10 mouse cellular contexts compared by ENCODE assay signal in genomic region chr15:78801571-78801970, GRCm38 (mm10). TPM values are rescaled to one million over a fixed set of nuclear protein-coding genes. Genes with fewer than 3 reads are reported as not detected.
A peak's percentile ranks its signal among the peaks of the same experiment; 100 is the strongest.
DNase-seq lines count a peak whose midpoint lies in the region; ATAC-seq lines count a peak whose summit lies in the region.
"Had no signal": no experiment of that assay in that cellular context is flagged by ENCODE, and none has a peak within 500 bp of the region (broad histone marks: within the 10 kb centered on the region; RNA-seq: fewer than 3 reads in every experiment).

No protein-coding gene starts in this region.

- no peaks in the 10 kb centered on the region for H3K36me3 ChIP-seq in kidney, embryonic 16.5 days (ENCODE audit: insufficient read depth, low read length)
- no peaks in the 10 kb centered on the region for H3K36me3 ChIP-seq in embryonic facial prominence, embryonic 15.5 days
- H3K36me3 ChIP-seq in intestine, embryonic 15.5 days = no peaks in the 10 kb centered on the region
- H3K36me3 ChIP-seq in neural tube, embryonic 12.5 days = no peaks in the 10 kb centered on the region

- H3K27ac ChIP-seq in kidney, embryonic 16.5 days (ENCODE audit: low read length) = no peak overlapping the region; the same call in 1 of the 2 replicates
- H3K27ac ChIP-seq in embryonic facial prominence, embryonic 15.5 days (replicated peaks) = no peak overlapping the region
- no peak overlapping the region for H3K27ac ChIP-seq in intestine, embryonic 15.5 days
- no peak overlapping the region for H3K27ac ChIP-seq in neural tube, embryonic 12.5 days

- peak overlapping the region; percentile 95 for H3K4me2 ChIP-seq in kidney, embryonic 16.5 days (replicated peaks; ENCODE audit: low read depth, low read length)
- H3K4me2 ChIP-seq in embryonic facial prominence, embryonic 15.5 days (replicated peaks) = peak overlapping the region; percentile 97
- peak overlapping the region; percentile 94 for H3K4me2 ChIP-seq in intestine, embryonic 15.5 days (replicated peaks)
- peak overlapping the region; percentile 81 for H3K4me2 ChIP-seq in neural tube, embryonic 12.5 days (replicated peaks)

- H3K4me1 ChIP-seq in kidney, embryonic 16.5 days (ENCODE audit: insufficient read depth, low read length) = peaks cover 63% of the 10 kb centered on the region
- H3K4me1 ChIP-seq in embryonic facial prominence, embryonic 15.5 days = peaks cover 42% of the 10 kb centered on the region
- peaks cover 33% of the 10 kb centered on the region for H3K4me1 ChIP-seq in intestine, embryonic 15.5 days (replicated peaks)
- peaks cover 24% of the 10 kb centered on the region for H3K4me1 ChIP-seq in neural tube, embryonic 12.5 days

- H3K9me3 ChIP-seq in kidney, embryonic 16.5 days (ENCODE audit: low read length) = no peaks in the 10 kb centered on the region
- no peaks in the 10 kb centered on the region for H3K9me3 ChIP-seq in embryonic facial prominence, embryonic 15.5 days (replicated peaks)
- no peaks in the 10 kb centered on the region for H3K9me3 ChIP-seq in intestine, embryonic 15.5 days
- no peaks in the 10 kb centered on the region for H3K9me3 ChIP-seq in neural tube, embryonic 12.5 days

- 53% methylated on average over 9 of the region's 9 CpGs for WGBS in kidney, embryonic 16.5 days
- WGBS in embryonic facial prominence, embryonic 15.5 days = 33% methylated on average over 9 of the region's 9 CpGs
- WGBS in intestine, embryonic 15.5 days = 64% methylated on average over 9 of the region's 9 CpGs
- WGBS in neural tube, embryonic 12.5 days = 71% methylated on average over 9 of the region's 9 CpGs

- no peak for ATAC-seq in kidney, embryonic 16.5 days (ENCODE audit: low FRiP score, low TSS enrichment)
- ATAC-seq in embryonic facial prominence, embryonic 15.5 days (ENCODE audit: insufficient number of reproducible peaks, low FRiP score, low TSS enrichment, low read depth) = no peak
- ATAC-seq in intestine, embryonic 15.5 days = no peak
- no peak for ATAC-seq in neural tube, embryonic 12.5 days (ENCODE audit: low FRiP score, low read depth)

- H3K4me3 ChIP-seq in kidney, embryonic 16.5 days (ENCODE audit: low read length) = peak overlapping the region; percentile 76
- peak overlapping the region; percentile 65 for H3K4me3 ChIP-seq in embryonic facial prominence, embryonic 15.5 days (replicated peaks)
- H3K4me3 ChIP-seq in intestine, embryonic 15.5 days (replicated peaks) = peak overlapping the region; percentile 68
- peak overlapping the region; percentile 49; the same call in 1 of the 2 replicates for H3K4me3 ChIP-seq in neural tube, embryonic 12.5 days

- intact Hi-C loops in left cerebral cortex, postnatal 25 days (cut with DNase I) = no loop called here

- H3K9ac ChIP-seq in kidney, embryonic 16.5 days (replicated peaks; ENCODE audit: low read length) = peak overlapping the region; percentile 83; the same call in 1 of the 2 replicates
- H3K9ac ChIP-seq in embryonic facial prominence, embryonic 15.5 days = no peak overlapping the region
- 0 out of 2 replicates have a peak overlapping the region, but pooled peaks have one; percentile 78 for H3K9ac ChIP-seq in intestine, embryonic 15.5 days
- no peak overlapping the region for H3K9ac ChIP-seq in neural tube, embryonic 12.5 days

- DNase-seq in kidney, postnatal 25 days = no peak
- no peak for DNase-seq in left cerebral cortex, postnatal 25 days (ENCODE audit: low spot score in 2 of 2)
- DNase-seq in urinary bladder, postnatal 10 days (ENCODE audit: low spot score) = no peak
- no peak for DNase-seq in yolk sac, embryonic 10.5 days (ENCODE audit: low spot score)

- peaks cover 21% of the 10 kb centered on the region for H3K27me3 ChIP-seq in kidney, embryonic 16.5 days (ENCODE audit: insufficient read depth, low read length)
- peaks cover 28% of the 10 kb centered on the region for H3K27me3 ChIP-seq in embryonic facial prominence, embryonic 15.5 days
- peaks cover 10% of the 10 kb centered on the region; the same call in 1 of the 2 replicates for H3K27me3 ChIP-seq in intestine, embryonic 15.5 days (replicated peaks)
- peaks cover 56% of the 10 kb centered on the region for H3K27me3 ChIP-seq in neural tube, embryonic 12.5 days (replicated peaks)

RNA-seq across cellular contexts. Expression of gene Card10, which starts 1.3 kb away (rescaled TPM):
- 9.9 and 10.6 TPM in 2 replicates for polyA plus RNA-seq in kidney, embryonic 16.5 days (2015; fragmentation: Nextera tagmentation; extraction: Ambion mirVana)
- 4.3 TPM in 2 replicates for polyA plus RNA-seq in embryonic facial prominence, embryonic 15.5 days (2015; fragmentation: Nextera tagmentation; extraction: Ambion mirVana)
- 6.9 and 7.3 TPM in 2 replicates for polyA plus RNA-seq in intestine, embryonic 15.5 days (2015; fragmentation: Nextera tagmentation; extraction: Ambion mirVana)
- 2.8 and 3.4 TPM in 2 replicates for polyA plus RNA-seq in neural tube, embryonic 12.5 days (2016; fragmentation: Nextera tagmentation; extraction: Ambion mirVana)
- 1 to 10 TPM; 3.9 to 4.2 TPM for total RNA-seq in left cerebral cortex, postnatal 25 days (2021)
- total RNA-seq: MEL had no signal

RNA-seq across cellular contexts. Expression of gene Mfng, which starts 28.3 kb away (rescaled TPM):
- 28.7 and 31.7 TPM in 2 replicates for polyA plus RNA-seq in kidney, embryonic 16.5 days (2015; fragmentation: Nextera tagmentation; extraction: Ambion mirVana)
- polyA plus RNA-seq in embryonic facial prominence, embryonic 15.5 days (2015; fragmentation: Nextera tagmentation; extraction: Ambion mirVana) = 21.3 and 22.8 TPM in 2 replicates
- polyA plus RNA-seq in intestine, embryonic 15.5 days (2015; fragmentation: Nextera tagmentation; extraction: Ambion mirVana) = 19.7 and 20.4 TPM in 2 replicates
- polyA plus RNA-seq in neural tube, embryonic 12.5 days (2016; fragmentation: Nextera tagmentation; extraction: Ambion mirVana) = 65.3 and 72.9 TPM in 2 replicates
- total RNA-seq in left cerebral cortex, postnatal 25 days (2021) = 1 to 10 TPM; 6.0 to 6.1 TPM

RNA-seq across cellular contexts. Expression of gene Cdc42ep1, which starts 40.9 kb away (rescaled TPM):
- 58.5 and 59.7 TPM in 2 replicates for polyA plus RNA-seq in kidney, embryonic 16.5 days (2015; fragmentation: Nextera tagmentation; extraction: Ambion mirVana)
- polyA plus RNA-seq in embryonic facial prominence, embryonic 15.5 days (2015; fragmentation: Nextera tagmentation; extraction: Ambion mirVana) = 41.5 and 43.8 TPM in 2 replicates
- 44.0 and 47.5 TPM in 2 replicates for polyA plus RNA-seq in intestine, embryonic 15.5 days (2015; fragmentation: Nextera tagmentation; extraction: Ambion mirVana)
- polyA plus RNA-seq in neural tube, embryonic 12.5 days (2016; fragmentation: Nextera tagmentation; extraction: Ambion mirVana) = 14.9 and 17.6 TPM in 2 replicates
- 10 to 100 TPM; 11.9 to 13.2 TPM for total RNA-seq in left cerebral cortex, postnatal 25 days (2021)

RNA-seq across cellular contexts. Expression of gene Lgals2, which starts 53.8 kb away (rescaled TPM):
- 0.54 and 0.77 TPM in 2 replicates for polyA plus RNA-seq in kidney, embryonic 16.5 days (2015; fragmentation: Nextera tagmentation; extraction: Ambion mirVana)
- 1.0 TPM in 2 replicates for polyA plus RNA-seq in embryonic facial prominence, embryonic 15.5 days (2015; fragmentation: Nextera tagmentation; extraction: Ambion mirVana)
- polyA plus RNA-seq in intestine, embryonic 15.5 days (2015; fragmentation: Nextera tagmentation; extraction: Ambion mirVana) = 1,110 and 1,149 TPM in 2 replicates
- not detected in 2 replicates for polyA plus RNA-seq in neural tube, embryonic 12.5 days (2016; fragmentation: Nextera tagmentation; extraction: Ambion mirVana)
- not detected for total RNA-seq in left cerebral cortex, postnatal 25 days (2021)
- total RNA-seq: gastrocnemius, postnatal 4 days; MEL had no signal

Comparison
In these comparisons a context has a peak if more than half of its experiments do, and no peak if none do; other contexts are left out.
1. H3K9ac ChIP-seq: peak in kidney, embryonic 16.5 days (single experiment) and intestine, embryonic 15.5 days (single experiment); none in embryonic facial prominence, embryonic 15.5 days (single experiment) and neural tube, embryonic 12.5 days (single experiment).
2. Peak in every context shown above with its lines, with median percentiles within 50 percentile points of each other: H3K4me2 ChIP-seq and H3K4me3 ChIP-seq.